Mouse (Mus musculus): Measurements from ENCODE around the gene Msmb.
A peak's percentile ranks its signal among the peaks of the same experiment; 100 is the strongest.
"Not testable (repeated sequence)": the region's sequence is repeated elsewhere in the genome, so short reads cannot be mapped to it uniquely, and the experiment has no call there.

The Msmb gene

GRCm38 (mm10) chr14:32141723-32142122 lies at the start of gene Msmb:
Gene Msmb (plus strand): TSS chr14:32142023.
- no peak for DNase-seq

- DNase-seq = no peak
Observed at GRCm38 (mm10) chr14:32093018-32093417, 48.8 kb upstream of the Msmb start.

GRCm38 (mm10) chr14:32093500-32094117 lies 48.2 kb upstream of the Msmb start:
- DNase-seq = peak; percentile 12

- DNase-seq = no peak
Observed at GRCm38 (mm10) chr14:32095646-32096045, 46.2 kb upstream of the Msmb start.

- DNase-seq = no peak
Observed at GRCm38 (mm10) chr14:32096740-32097139, 45.1 kb upstream of the Msmb start.

GRCm38 (mm10) chr14:32097691-32098090 lies 44.1 kb upstream of the Msmb start:
- no peak for DNase-seq

GRCm38 (mm10) chr14:32098951-32099350 lies 42.9 kb upstream of the Msmb start:
- DNase-seq = no peak

GRCm38 (mm10) chr14:32103556-32103955 lies 38.3 kb upstream of the Msmb start:
- DNase-seq = no peak

GRCm38 (mm10) chr14:32105663-32106062 lies 36.2 kb upstream of the Msmb start:
- DNase-seq = no peak

GRCm38 (mm10) chr14:32106911-32107310 lies 34.9 kb upstream of the Msmb start:
- no peak for DNase-seq

GRCm38 (mm10) chr14:32112124-32112523 lies 29.7 kb upstream of the Msmb start:
- DNase-seq = not testable (repeated sequence)

- DNase-seq = no peak
Observed at GRCm38 (mm10) chr14:32120940-32121919, 20.6 kb upstream of the Msmb start.

GRCm38 (mm10) chr14:32121920-32122315 lies 19.9 kb upstream of the Msmb start:
- peak; percentile 36 for DNase-seq

- DNase-seq = no peak
Observed at GRCm38 (mm10) chr14:32124261-32124660, 17.6 kb upstream of the Msmb start.

GRCm38 (mm10) chr14:32125256-32125655 lies 16.6 kb upstream of the Msmb start:
- not testable (repeated sequence) for DNase-seq

- DNase-seq = no peak
Observed at GRCm38 (mm10) chr14:32128409-32128808, 13.4 kb upstream of the Msmb start.

GRCm38 (mm10) chr14:32131836-32132235 lies 10.0 kb upstream of the Msmb start:
- DNase-seq = no peak

GRCm38 (mm10) chr14:32134293-32134692 lies 7.5 kb upstream of the Msmb start:
- no peak for DNase-seq

GRCm38 (mm10) chr14:32136467-32136866 lies 5.4 kb upstream of the Msmb start:
- not testable (repeated sequence) for DNase-seq

GRCm38 (mm10) chr14:32140359-32140965 lies 1.4 kb upstream of the Msmb start:
- DNase-seq = no peak

GRCm38 (mm10) chr14:32144734-32145133 lies 2.9 kb downstream of the Msmb start:
- DNase-seq = no peak

GRCm38 (mm10) chr14:32145401-32145800 lies 3.6 kb downstream of the Msmb start:
- no peak for DNase-seq

- DNase-seq = no peak
Observed at GRCm38 (mm10) chr14:32145809-32146511, 4.1 kb downstream of the Msmb start.
